Mouse (Mus musculus) kidney, postnatal 25 days (tissue): ENCODE data around the gene Map4k4.
A peak's percentile ranks its signal among the peaks of the same experiment; 100 is the strongest.

ENCODE experiments used
- DNase-seq, 2 experiments: peaks; one replicate each; pipeline ENCODE4 v3.0.0; 2021; ENCODE audit warnings: mixed read lengths in 2 of 2

Map4k4 gene

GRCm38 (mm10) chr1:39968999-39969398 lies 68.3 kb downstream of the Map4k4 start:
- no peak for DNase-seq

GRCm38 (mm10) chr1:39969771-39970406 lies 69.2 kb downstream of the Map4k4 start:
- no peak for DNase-seq

- DNase-seq, result no peak
Observed at GRCm38 (mm10) chr1:39972411-39972810, 71.7 kb downstream of the Map4k4 start.

- no peak for DNase-seq
Observed at GRCm38 (mm10) chr1:39973911-39974310, 73.2 kb downstream of the Map4k4 start.

- DNase-seq, result no peak
Observed at GRCm38 (mm10) chr1:39975005-39975404, 74.3 kb downstream of the Map4k4 start.

GRCm38 (mm10) chr1:39976107-39976506 lies 75.4 kb downstream of the Map4k4 start:
- DNase-seq, result no peak

GRCm38 (mm10) chr1:39976847-39977744 lies 76.4 kb downstream of the Map4k4 start:
- no peak for DNase-seq

GRCm38 (mm10) chr1:39978781-39979486 lies 78.2 kb downstream of the Map4k4 start:
- no peak for DNase-seq

- peak; percentile 29 to 58 for DNase-seq
Observed at GRCm38 (mm10) chr1:39980314-39981290, 79.9 kb downstream of the Map4k4 start.

- peak in 1 of 2 experiments; percentile 35 for DNase-seq
Observed at GRCm38 (mm10) chr1:39981970-39982369, 81.3 kb downstream of the Map4k4 start.

- no peak for DNase-seq
Observed at GRCm38 (mm10) chr1:39982727-39983487, 82.2 kb downstream of the Map4k4 start.

- DNase-seq, result no peak
Observed at GRCm38 (mm10) chr1:39984331-39984730, 83.6 kb downstream of the Map4k4 start.

- DNase-seq, result no peak
Observed at GRCm38 (mm10) chr1:39986820-39987219, 86.1 kb downstream of the Map4k4 start.

GRCm38 (mm10) chr1:39988841-39989240 lies 88.1 kb downstream of the Map4k4 start:
- no peak for DNase-seq

- no peak for DNase-seq
Observed at GRCm38 (mm10) chr1:39990041-39990440, 89.3 kb downstream of the Map4k4 start.

GRCm38 (mm10) chr1:39993921-39994320 lies 93.2 kb downstream of the Map4k4 start:
- DNase-seq, result no peak

GRCm38 (mm10) chr1:39995593-39995992 lies 94.9 kb downstream of the Map4k4 start:
- no peak for DNase-seq

GRCm38 (mm10) chr1:40000476-40000875 lies 99.8 kb downstream of the Map4k4 start:
- no peak for DNase-seq

- DNase-seq, result peak; percentile 46 to 60
Observed at GRCm38 (mm10) chr1:40000899-40001298, 100.2 kb downstream of the Map4k4 start.

- no peak for DNase-seq
Observed at GRCm38 (mm10) chr1:40002129-40002727, 101.5 kb downstream of the Map4k4 start.
